Mouse (Mus musculus) heart, postnatal 36 days (tissue): ENCODE results near the gene Chil1. TPM values are rescaled to one million over a fixed set of nuclear protein-coding genes. Genes with fewer than 3 reads are reported as not detected.

Source experiments
- DNase-seq, 2 experiments: peaks; one replicate each; pipeline ENCODE4 v3.0.0; 2021 to 2022
- intact Hi-C: fragments of 180-260 bp; cut with DNase I; formaldehyde crosslinking; loops from one replicate; pipeline ENCODE4 v1.15.1; 2025
- total RNA-seq, 2 experiments: library from RNA; stranded (reverse); gene quantifications; 2 replicates each; pipeline ENCODE4 v1.2.3; 2021

Gene Chil1
- total RNA-seq, 2 experiments from 2014 or later = 0.57 to 1.1 TPM

- DNase-seq = peak; percentile 66 to 68
- intact Hi-C loops = no loop called here
These were observed 19.9 kb downstream of the Chil1 start for GRCm38 (mm10) chr1:134201751-134202420.

GRCm38 (mm10) chr1:134204230-134204629 is 22.3 kb downstream of the Chil1 start:
- intact Hi-C loops = no loop called here
- no peak for DNase-seq

GRCm38 (mm10) chr1:134205296-134206018 is 23.5 kb downstream of the Chil1 start:
- intact Hi-C loops = no loop called here
- DNase-seq = peak; percentile 32 to 37

DNA sequence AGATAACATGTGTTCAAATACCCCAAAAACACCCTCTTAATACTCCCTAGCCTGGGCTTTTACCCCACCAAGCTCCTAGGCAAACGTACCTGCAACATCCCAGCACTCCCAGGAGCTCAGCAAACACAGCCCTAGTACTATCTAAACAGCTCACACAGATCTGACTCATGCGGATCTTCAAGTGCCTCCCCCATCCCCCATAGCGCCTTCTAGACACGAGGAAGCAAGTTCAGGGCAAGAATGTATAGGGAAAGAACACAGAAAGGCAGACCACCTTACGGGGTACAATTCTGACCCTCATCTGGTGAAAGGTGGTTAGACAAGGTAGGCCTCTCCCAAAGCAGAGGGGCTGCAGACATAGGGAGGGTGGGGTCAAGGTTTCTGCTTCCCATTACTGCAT is 24.1 kb downstream of the Chil1 start:
- intact Hi-C loops = no loop called here
- no peak for DNase-seq

DNA sequence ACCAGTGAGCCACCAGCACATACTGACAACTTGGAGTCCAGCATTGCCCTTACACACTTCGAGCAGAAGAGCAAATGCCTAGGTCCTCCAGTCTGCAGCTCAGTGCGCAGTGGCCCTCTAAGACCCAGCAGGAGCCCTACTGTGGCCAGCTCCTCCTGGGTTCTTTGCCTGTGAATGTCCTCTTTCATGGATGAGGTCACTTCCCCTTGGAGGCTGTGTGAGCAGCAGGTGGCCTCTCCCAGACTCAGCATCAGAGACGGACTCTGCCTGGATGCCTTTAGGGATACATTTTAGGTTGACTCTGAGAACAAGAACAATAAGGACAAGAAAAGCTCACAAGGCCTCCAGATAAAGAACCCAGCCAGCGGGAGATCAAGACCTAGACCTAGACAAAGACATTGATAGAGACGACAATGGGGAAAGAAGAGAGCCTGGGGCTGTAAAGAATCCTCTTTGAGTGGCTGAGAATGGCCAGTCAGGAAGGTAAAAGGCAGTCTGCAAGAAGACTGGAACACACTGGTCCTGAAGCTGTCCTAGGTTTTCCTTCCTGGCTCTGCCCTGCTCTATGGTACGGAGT is 28.3 kb downstream of the Chil1 start:
- DNase-seq = no peak
- intact Hi-C loops = no loop called here

DNA sequence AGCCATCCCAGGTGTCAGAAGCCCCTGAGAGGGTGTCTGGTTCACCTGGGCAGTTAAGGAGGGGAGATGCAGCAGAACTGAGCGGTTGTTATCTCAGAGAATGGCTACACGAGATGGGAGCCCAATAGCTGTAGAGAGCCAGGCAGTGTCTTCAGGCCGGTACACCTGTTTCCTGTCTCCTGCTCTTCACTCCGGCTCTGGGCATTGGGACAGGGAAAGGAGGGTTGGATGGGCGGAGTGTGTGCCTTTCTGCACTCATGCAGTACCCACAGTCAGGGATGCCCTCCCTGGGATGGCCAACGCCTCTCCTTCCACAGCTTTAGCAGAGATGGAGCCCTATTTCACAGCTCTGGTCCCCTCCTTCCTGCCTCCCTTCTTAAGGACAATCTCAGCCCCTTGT is 29.1 kb downstream of the Chil1 start:
- DNase-seq = no peak
- intact Hi-C loops = no loop called here

DNA sequence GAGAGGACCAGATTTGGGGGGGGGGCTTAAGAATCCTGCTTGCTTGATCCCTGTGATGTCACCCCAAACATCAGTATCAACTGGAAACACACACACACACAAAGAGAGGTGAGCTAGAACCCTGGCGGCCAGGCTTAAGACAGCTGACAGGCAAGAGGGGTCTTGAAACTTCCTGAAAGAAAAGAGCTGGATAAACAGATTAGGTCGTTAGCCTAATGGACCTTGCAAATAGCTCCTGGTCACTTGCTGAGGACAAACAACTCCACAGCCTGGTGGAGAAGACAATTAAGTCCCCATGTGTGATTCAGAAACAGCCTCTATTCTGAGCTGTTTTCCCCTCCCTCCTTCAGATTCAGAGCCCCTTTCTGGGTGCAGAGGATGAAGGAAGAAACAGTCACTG is 29.7 kb downstream of the Chil1 start:
- intact Hi-C loops = no loop called here
- no peak for DNase-seq

GRCm38 (mm10) chr1:134212351-134212750 is 30.4 kb downstream of the Chil1 start:
- DNase-seq = no peak

DNA sequence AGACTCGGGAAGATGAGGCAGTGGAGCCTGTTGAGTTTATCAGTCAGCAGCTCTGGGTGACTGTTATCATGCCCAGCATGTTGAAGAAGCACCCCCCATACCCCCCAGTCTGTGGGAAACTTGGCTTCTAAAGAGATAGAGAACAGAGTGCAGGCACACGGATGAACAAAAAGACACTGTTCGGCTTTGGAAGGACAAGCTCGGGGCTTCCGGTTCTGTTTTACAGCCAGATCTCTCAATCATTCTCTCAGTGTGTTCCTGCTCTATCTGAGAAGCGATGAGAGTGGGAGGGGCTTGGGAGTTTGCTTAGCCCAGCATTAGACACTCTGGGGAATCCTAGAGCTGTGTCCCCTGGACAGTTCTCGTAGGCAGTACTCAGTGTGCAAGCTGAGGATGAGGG is 31.4 kb downstream of the Chil1 start:
- no peak for DNase-seq
- intact Hi-C loops = no loop called here

More at GRCm38 (mm10) chr1:134212351-134212750, 30.4 kb downstream of the Chil1 start:
- intact Hi-C loops = no loop called here

DNA sequence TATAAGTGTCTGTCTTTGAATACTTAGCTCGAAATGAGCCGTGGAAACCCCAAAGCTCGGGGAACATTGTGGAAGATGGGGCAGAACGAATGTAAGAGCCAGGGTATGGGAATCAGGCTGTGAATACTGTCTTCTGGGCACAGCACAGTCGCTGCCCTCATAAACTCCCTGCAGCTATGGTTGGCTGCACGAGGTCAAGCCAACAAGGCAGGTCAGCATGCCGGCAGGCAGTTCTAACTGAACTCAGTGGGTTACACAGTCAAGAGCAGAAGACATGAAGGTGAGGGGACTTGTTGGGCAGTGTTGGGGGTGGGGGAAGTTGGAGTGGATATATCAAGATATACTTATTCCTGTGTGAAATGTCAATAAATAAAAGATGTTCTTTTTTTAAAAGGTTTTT is 33.1 kb downstream of the Chil1 start:
- no peak for DNase-seq
- intact Hi-C loops = no loop called here

DNA sequence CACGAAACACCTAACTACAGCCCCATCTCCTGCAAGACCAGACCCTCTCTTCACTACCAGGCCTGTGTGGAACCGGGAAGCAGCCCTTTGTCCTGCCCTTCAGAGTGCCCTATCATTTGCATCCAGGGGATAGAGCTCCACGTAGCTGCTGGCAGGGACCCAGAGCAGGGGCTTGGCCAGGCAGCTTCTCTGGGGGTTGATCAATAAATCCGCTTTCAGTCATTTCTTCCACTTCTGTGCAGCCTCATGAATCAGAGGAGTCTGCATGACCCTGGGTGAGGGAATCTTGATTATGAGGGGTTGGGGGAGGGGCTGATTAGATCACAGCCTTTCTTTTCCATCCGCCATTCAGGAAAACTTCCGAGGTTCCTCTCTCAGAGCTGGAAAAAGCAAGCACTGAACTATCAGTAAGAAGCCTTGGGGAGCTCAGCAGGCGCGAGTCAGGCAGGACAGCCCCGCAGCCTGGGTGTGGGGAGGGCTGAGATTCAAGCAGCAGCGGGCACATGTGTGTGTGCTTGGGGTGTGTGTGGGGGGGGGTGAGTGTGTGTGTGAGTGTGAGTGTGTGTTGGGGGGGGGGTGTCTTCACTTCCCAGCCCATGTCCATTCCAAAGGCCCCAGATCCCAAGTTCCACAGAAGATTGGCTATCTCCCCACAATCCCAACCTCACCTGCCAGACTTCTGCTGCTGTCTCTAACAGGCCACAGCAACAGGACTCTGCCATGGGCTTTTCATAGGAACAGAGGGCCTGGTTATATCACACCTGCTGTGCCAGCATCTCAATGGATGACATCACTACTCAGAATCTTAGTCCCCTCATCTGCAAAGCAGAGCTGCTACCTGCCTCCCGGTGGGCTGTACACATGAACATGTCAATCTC is 34.0 kb downstream of the Chil1 start:
- no peak for DNase-seq
- intact Hi-C loops = no loop called here

DNA sequence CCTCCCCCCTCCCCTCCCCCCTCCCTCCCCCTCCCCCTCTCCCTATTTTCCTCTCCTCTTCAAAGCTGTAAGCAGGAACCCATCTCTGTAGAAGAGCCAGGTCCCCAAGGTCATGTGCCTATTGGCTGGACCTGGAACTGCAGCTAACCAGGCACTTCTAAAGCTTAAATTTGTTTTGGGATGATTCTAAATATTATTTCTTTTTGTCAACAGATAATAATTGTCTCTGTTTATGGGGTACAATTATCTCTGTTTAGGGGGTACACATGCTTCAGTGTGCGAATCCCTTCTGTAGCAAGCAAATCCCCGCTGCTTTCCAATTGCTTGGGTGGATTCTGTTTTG is 34.6 kb downstream of the Chil1 start:
- intact Hi-C loops = no loop called here
- no peak for DNase-seq

DNA sequence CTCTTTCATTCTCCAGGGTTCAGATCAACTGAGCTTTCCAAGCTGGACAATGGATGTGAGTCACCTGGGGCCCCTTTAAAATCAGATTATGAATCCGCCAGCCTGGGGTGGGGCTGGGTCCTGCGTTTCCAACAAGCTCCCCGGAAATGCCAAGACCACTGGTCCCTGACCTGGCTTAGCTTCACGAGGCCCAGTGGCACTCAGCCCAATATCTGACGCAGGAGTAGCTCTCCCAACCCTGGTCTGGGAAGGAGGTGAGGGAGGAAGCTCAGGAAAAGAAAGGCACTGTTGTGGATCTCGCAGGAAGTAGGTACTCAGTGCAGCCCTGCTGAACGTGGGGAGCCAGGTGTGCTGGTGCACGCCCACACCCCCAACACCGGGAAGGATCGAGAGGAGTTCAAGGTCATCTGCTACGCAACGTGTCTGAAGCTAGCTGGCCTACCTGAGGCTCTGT is 35.1 kb downstream of the Chil1 start:
- DNase-seq = no peak
- intact Hi-C loops = no loop called here

GRCm38 (mm10) chr1:134217942-134218341 is 36.0 kb downstream of the Chil1 start:
- no peak for DNase-seq
- intact Hi-C loops = no loop called here

DNA sequence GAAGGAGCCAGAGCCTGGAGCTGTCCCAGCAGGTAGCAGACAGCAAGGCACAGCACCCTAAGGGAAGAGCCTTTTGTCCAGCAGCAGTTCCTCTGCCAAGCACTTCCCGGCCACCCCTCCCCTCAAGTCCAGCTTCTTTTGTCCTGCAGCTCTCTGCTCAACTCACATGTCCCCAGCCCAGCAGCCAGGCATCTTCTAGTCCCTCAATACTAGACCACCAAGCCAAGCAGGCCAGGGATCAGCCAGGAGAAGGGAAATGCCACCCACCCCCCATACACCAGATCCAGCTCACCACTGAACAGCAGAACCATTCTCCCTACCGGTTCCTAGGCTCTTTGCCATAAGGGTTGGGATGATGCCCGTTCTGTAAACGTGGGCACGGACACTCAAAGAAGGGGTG is 37.6 kb downstream of the Chil1 start:
- DNase-seq = no peak
- intact Hi-C loops = no loop called here

GRCm38 (mm10) chr1:134221172-134221571 is 39.2 kb downstream of the Chil1 start:
- DNase-seq = no peak
- intact Hi-C loops = no loop called here

- intact Hi-C loops = loop anchor here (1.0 kb wide), 1 partner anchor 10 kb away; no protein-coding TSS in a partner anchor
- DNase-seq = peak; percentile 65 to 70
These were observed 40.4 kb downstream of the Chil1 start for GRCm38 (mm10) chr1:134222122-134223055.

GRCm38 (mm10) chr1:134224649-134225227 is 42.8 kb downstream of the Chil1 start:
- DNase-seq = no peak
- intact Hi-C loops = no loop called here

GRCm38 (mm10) chr1:134225375-134225774 is 43.4 kb downstream of the Chil1 start:
- intact Hi-C loops = no loop called here
- no peak for DNase-seq

- DNase-seq = no peak
- intact Hi-C loops = no loop called here
These were observed 44.8 kb downstream of the Chil1 start for GRCm38 (mm10) chr1:134226739-134227138.
